ENCODE assay signal across 8 mouse cellular contexts in genomic region chr9:68695496-68695969, GRCm38 (mm10). TPM values are rescaled to one million over a fixed set of nuclear protein-coding genes. Genes with fewer than 3 reads are reported as not detected.
DNase-seq lines count a peak whose midpoint lies in the region; ATAC-seq lines count a peak whose summit lies in the region.

No protein-coding gene starts in this region.

- H3K4me1 ChIP-seq in embryonic facial prominence, embryonic 13.5 days = peaks cover 19% of the 10 kb centered on the region

- 0 out of 2 replicates have a peak overlapping the region, but pooled peaks have one; percentile 29 for H3K4me2 ChIP-seq in embryonic facial prominence, embryonic 13.5 days

- peak; percentile 51 to 55 for DNase-seq in cerebellum, postnatal 10 days
- no peak for DNase-seq in cerebellum, adult 11-12 months
- peak; percentile 93 for DNase-seq in Muller cell, postnatal 12 days (ENCODE audit: inconsistent ontology term)
- DNase-seq in kidney, postnatal 25 days = peak; percentile 57 to 74
- DNase-seq in liver = no peak
- DNase-seq in urinary bladder, postnatal 36 days (ENCODE audit: low spot score in 2 of 2) = no peak

- H3K27me3 ChIP-seq in embryonic facial prominence, embryonic 13.5 days = no peaks in the 10 kb centered on the region

- H3K4me3 ChIP-seq in embryonic facial prominence, embryonic 13.5 days = no peak overlapping the region

- peak overlapping the region; percentile 48; the same call in 1 of the 2 replicates for H3K27ac ChIP-seq in embryonic facial prominence, embryonic 13.5 days

- ATAC-seq in embryonic facial prominence, embryonic 13.5 days (ENCODE audit: insufficient number of reproducible peaks, insufficient read depth, low FRiP score, low TSS enrichment, low read depth) = no peak
- no peak for ATAC-seq in erythroid progenitor cell, adult 5-6 weeks (replicated peaks; ENCODE audit: low FRiP score, poor library complexity, severe bottlenecking)

- no peaks in the 10 kb centered on the region for H3K9me3 ChIP-seq in embryonic facial prominence, embryonic 13.5 days

- H3K36me3 ChIP-seq in embryonic facial prominence, embryonic 13.5 days = no peaks in the 10 kb centered on the region

- no peak overlapping the region for H3K9ac ChIP-seq in embryonic facial prominence, embryonic 13.5 days

- 31% methylated on average over 16 of the region's 16 CpGs for WGBS in embryonic facial prominence, embryonic 13.5 days

RNA-seq across cellular contexts. Expression of gene Rora, which starts 41.9 kb away (rescaled TPM):
- 18.6 and 20.4 TPM in 2 replicates for polyA plus RNA-seq in embryonic facial prominence, embryonic 13.5 days (2015; fragmentation: Nextera tagmentation; extraction: Ambion mirVana)
- 0.72 and 2.1 TPM in 2 replicates for total RNA-seq in erythroid progenitor cell, adult 5-6 weeks (2015; ENCODE audit: low replicate concordance)
- total RNA-seq in erythroid progenitor cell, adult 5-6 weeks (2017; ENCODE audit: low replicate concordance) = 0.38 and 0.51 TPM in 2 replicates

Comparison
In these comparisons a context has a peak if more than half of its experiments do, and no peak if none do; other contexts are left out.
1. DNase-seq: peak in cerebellum, postnatal 10 days (2 of 2), Muller cell, postnatal 12 days (single experiment) and kidney, postnatal 25 days (2 of 2); none in cerebellum, adult 11-12 months (single experiment), liver (single experiment) and urinary bladder, postnatal 36 days (0 of 2).